Mouse (Mus musculus) testis, adult 2 months (tissue): ENCODE data around the gene Tmem246.

ENCODE experiments used
- CTCF ChIP-seq: fragments of 200-500 bp; IDR thresholded peaks from 2 replicates; pipeline ENCODE4 v1.5.1; 2012; ENCODE audit warnings: low read depth, mild to moderate bottlenecking, inconsistent platforms, low read length, moderate library complexity; ENCODE audit not compliant: control insufficient read depth, insufficient read depth, insufficient replicate concordance
- POLR2A ChIP-seq: fragments of 200-500 bp; IDR thresholded peaks from 2 replicates; pipeline ENCODE4 v1.6.1; 2012; ENCODE audit warnings: low read depth, mild to moderate bottlenecking, inconsistent platforms, low read length, moderate library complexity; ENCODE audit not compliant: control insufficient read depth

- TF ChIP-seq POLR2A (no peak), CTCF (no peak)
Observed at GRCm38 (mm10) chr4:49637821-49638220, 40.1 kb upstream of the Tmem246 start.
